Mouse (Mus musculus): Measurements from ENCODE around the gene Selenom. TPM values are rescaled to one million over a fixed set of nuclear protein-coding genes. Genes with fewer than 3 reads are reported as not detected.

The Selenom gene
- total RNA-seq, 2 experiments from 2014 or later, result 199 to 202 TPM

GRCm38 (mm10) chr11:3549791-3550190 is 35.3 kb downstream of the Selenom start:
- Histone ChIP-seq H3K4me3 (no peak overlapping the region), H3K27ac (no peak overlapping the region)
- TF ChIP-seq CTCF (conservative IDR thresholded peaks at IDR 0.05), result no peak
- no peak for DNase-seq (ENCODE audit: low spot score in 2 of 2)

DNA sequence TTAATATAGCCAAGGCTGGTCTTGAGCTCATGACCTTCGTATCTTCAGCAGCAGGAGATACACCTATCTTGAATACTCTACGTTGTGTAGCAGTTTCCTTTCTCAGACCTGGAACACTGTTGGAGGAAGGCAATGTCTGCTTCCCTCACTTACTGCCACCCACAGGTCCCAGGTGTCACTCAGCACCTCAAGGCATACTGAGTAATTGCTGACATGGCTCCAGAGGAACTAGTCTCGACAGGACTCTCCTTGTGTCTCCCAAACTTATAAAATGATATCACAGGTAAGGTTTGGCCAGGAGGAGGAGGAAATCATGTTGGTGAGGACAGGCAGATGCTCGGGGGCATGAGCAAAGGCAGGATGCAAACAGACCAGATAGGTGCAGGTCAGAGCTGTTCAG is 40.5 kb downstream of the Selenom start:
- H3K4me3 ChIP-seq, result no peak overlapping the region
- DNase-seq (ENCODE audit: low spot score in 2 of 2), result no peak
- H3K27ac ChIP-seq, result no peak overlapping the region
- TF ChIP-seq CTCF (conservative IDR thresholded peaks at IDR 0.05), result no peak

GRCm38 (mm10) chr11:3557852-3558251 is 43.4 kb downstream of the Selenom start:
- H3K4me3 ChIP-seq, result no peak overlapping the region
- DNase-seq (ENCODE audit: low spot score in 2 of 2), result no peak
- TF ChIP-seq CTCF (conservative IDR thresholded peaks at IDR 0.05), result no peak

GRCm38 (mm10) chr11:3560202-3560601 is 45.7 kb downstream of the Selenom start:
- Histone ChIP-seq H3K27ac (no peak overlapping the region), H3K4me3 (no peak overlapping the region)
- no peak for DNase-seq (ENCODE audit: low spot score in 2 of 2)
- TF ChIP-seq CTCF (conservative IDR thresholded peaks at IDR 0.05), result no peak

More at GRCm38 (mm10) chr11:3557852-3558251, 43.4 kb downstream of the Selenom start:
- H3K27ac ChIP-seq, result no peak overlapping the region

GRCm38 (mm10) chr11:3563853-3564252 is 49.4 kb downstream of the Selenom start:
- no peak overlapping the region for H3K4me3 ChIP-seq
- no peak for DNase-seq (ENCODE audit: low spot score in 2 of 2)
- no peak for TF ChIP-seq CTCF (conservative IDR thresholded peaks at IDR 0.05)
- no peak overlapping the region for H3K27ac ChIP-seq

GRCm38 (mm10) chr11:3564451-3564850 is 50.0 kb downstream of the Selenom start:
- no peak overlapping the region for H3K27ac ChIP-seq
- no peak overlapping the region for H3K4me3 ChIP-seq
- no peak for TF ChIP-seq CTCF (conservative IDR thresholded peaks at IDR 0.05)
- DNase-seq (ENCODE audit: low spot score in 2 of 2), result no peak

- Histone ChIP-seq H3K4me3 (no peak overlapping the region), H3K27ac (no peak overlapping the region)
- no peak for DNase-seq (ENCODE audit: low spot score in 2 of 2)
- TF ChIP-seq CTCF (conservative IDR thresholded peaks at IDR 0.05), result no peak
These were observed 51.5 kb downstream of the Selenom start for GRCm38 (mm10) chr11:3566018-3566417.

Other genes with a start within 250 kb of the Selenom start
- gene Drg1, start 248.3 kb upstream of the Selenom start, total RNA-seq (2021), result 10 to 100 TPM; 91.7 to 98.9 TPM
- 10 to 100 TPM; 55.5 to 56.6 TPM for gene Patz1, start 225.8 kb upstream of the Selenom start, total RNA-seq (2021)
- gene Pik3ip1, start 184.3 kb upstream of the Selenom start, total RNA-seq (2021), result 10 to 100 TPM; 35.9 to 41.5 TPM
- gene Limk2, start 105.5 kb upstream of the Selenom start, total RNA-seq (2021), result 100 to 1,000 TPM in 1 of 2 experiments, 10 to 100 TPM in 1; 97.6 to 117 TPM
- gene Rnf185, start 62.3 kb upstream of the Selenom start, total RNA-seq (2021), result 10 to 100 TPM; 26.6 to 29.1 TPM
- 1 to 10 TPM; 2.1 to 2.3 TPM for gene Pla2g3, start 26.4 kb upstream of the Selenom start, total RNA-seq (2021)
- gene Inpp5j, start 9.9 kb upstream of the Selenom start, total RNA-seq (2021), result 10 to 100 TPM; 87.1 to 97.1 TPM
- gene Smtn, start 25.9 kb downstream of the Selenom start, total RNA-seq (2021), result 10 to 100 TPM in 1 of 2 experiments, 1 to 10 TPM in 1; 7.4 to 10.3 TPM
- 10 to 100 TPM; 41.8 to 42.6 TPM for gene Morc2a, start 134.5 kb downstream of the Selenom start, total RNA-seq (2021)